9 mouse cellular contexts compared by ENCODE assay signal in the genomic region with DNA sequence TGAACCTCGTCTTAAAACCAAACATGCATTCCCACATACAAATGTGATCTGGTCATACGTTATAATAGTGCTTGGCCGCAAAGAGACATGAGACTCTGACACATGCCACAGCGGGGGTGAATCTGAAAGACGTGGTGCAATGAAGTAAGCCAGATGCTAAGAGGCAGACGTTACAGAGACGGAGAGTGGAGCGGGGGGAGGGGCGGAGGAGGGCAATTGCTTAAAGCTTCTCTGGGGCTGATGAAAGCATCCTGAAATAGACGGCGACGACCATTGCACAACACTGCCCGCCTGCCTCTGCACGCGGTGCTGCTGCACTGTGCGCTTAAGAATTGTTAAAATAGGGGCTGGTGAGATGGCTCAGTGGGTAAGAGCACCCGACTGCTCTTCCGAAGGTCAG. TPM values are rescaled to one million over a fixed set of nuclear protein-coding genes. Genes with fewer than 3 reads are reported as not detected.
DNase-seq lines count a peak whose midpoint lies in the region; ATAC-seq and TF ChIP-seq lines count a peak whose summit lies in the region.
"Had no signal": no experiment of that assay in that cellular context is flagged by ENCODE, and none has a peak within 500 bp of the region (broad histone marks: within the 10 kb centered on the region; RNA-seq: fewer than 3 reads in every experiment).

No protein-coding gene starts in this region.

- 17% methylated on average over 18 of the region's 18 CpGs for WGBS in heart, postnatal 0 days
- 29% methylated on average over 18 of the region's 18 CpGs for WGBS in heart, embryonic 11.5 days (ENCODE audit: insufficient replicate concordance)

- no peak overlapping the region for H3K27ac ChIP-seq in heart, postnatal 0 days (ENCODE audit: low read depth)
- H3K27ac ChIP-seq in heart, embryonic 11.5 days (ENCODE audit: low read depth, low read length), result no peak overlapping the region; the same call in 1 of the 2 replicates
- peak overlapping the region; percentile 18; the same call in 1 of the 2 replicates for H3K27ac ChIP-seq in ES-Bruce4 (ENCODE audit: insufficient read depth, low read length)
- H3K27ac ChIP-seq in bone marrow macrophage, adult 2 months (ENCODE audit: insufficient read depth, low read depth, low read length), result peak overlapping the region; percentile 65

- no peak overlapping the region for H3K9ac ChIP-seq in heart, postnatal 0 days (replicated peaks; ENCODE audit: low read depth, low read length)
- no peak overlapping the region for H3K9ac ChIP-seq in heart, embryonic 11.5 days (ENCODE audit: low read depth, low read length)
- no peak overlapping the region for H3K9ac ChIP-seq in ES-Bruce4 (ENCODE audit: low read depth, poor library complexity, severe bottlenecking)

- no peak for TF ChIP-seq EP300 in heart, postnatal 0 days (IDR thresholded peaks at IDR 0.05; ENCODE audit: low read depth)
- no peak for TF ChIP-seq EP300 in ES-Bruce4 (IDR thresholded peaks at IDR 0.05; ENCODE audit: insufficient read depth, low read depth, low read length)

- no peak overlapping the region for H3K4me3 ChIP-seq in heart, postnatal 0 days (ENCODE audit: low read depth, low read length)
- H3K4me3 ChIP-seq in heart, embryonic 11.5 days (ENCODE audit: low read depth, low read length), result no peak overlapping the region
- no peak overlapping the region for H3K4me3 ChIP-seq in ES-Bruce4 (ENCODE audit: low read depth, low read length)
- H3K4me3 ChIP-seq in bone marrow macrophage, adult 2 months (ENCODE audit: insufficient read depth, low read length), result 0 out of 2 replicates have a peak overlapping the region, but pooled peaks have one; percentile 0

- peak; percentile 48; the same call in 1 of the 2 replicates for ATAC-seq in heart, postnatal 0 days (ENCODE audit: insufficient read depth, low read depth)
- ATAC-seq in heart, embryonic 11.5 days (replicated peaks; ENCODE audit: insufficient number of reproducible peaks, low FRiP score, low TSS enrichment), result no peak

- no peaks in the 10 kb centered on the region; the same call in 1 of the 2 replicates for H3K4me1 ChIP-seq in heart, postnatal 0 days (ENCODE audit: control insufficient read depth, insufficient read depth)
- 0 out of 2 replicates have a peak, but pooled peaks cover 7% of the 10 kb centered on the region for H3K4me1 ChIP-seq in heart, embryonic 11.5 days (ENCODE audit: control insufficient read depth, insufficient read depth, low read length)
- H3K4me1 ChIP-seq in ES-Bruce4 (ENCODE audit: control insufficient read depth, insufficient read depth, low read length), result peaks cover 4% of the 10 kb centered on the region
- H3K4me1 ChIP-seq in bone marrow macrophage, adult 2 months (ENCODE audit: control insufficient read depth, insufficient read depth, low read length), result peaks cover 39% of the 10 kb centered on the region

- no peaks in the 10 kb centered on the region for H3K36me3 ChIP-seq in heart, postnatal 0 days (replicated peaks; ENCODE audit: control insufficient read depth, insufficient read depth, low read length)
- no peaks in the 10 kb centered on the region for H3K36me3 ChIP-seq in heart, embryonic 11.5 days (ENCODE audit: control insufficient read depth, insufficient read depth, low read length)
- H3K36me3 ChIP-seq in ES-Bruce4 (ENCODE audit: control insufficient read depth, insufficient read depth, low read length, poor library complexity, severe bottlenecking), result no peaks in the 10 kb centered on the region

- no peak for TF ChIP-seq CTCF in heart, postnatal 0 days (IDR thresholded peaks at IDR 0.05; ENCODE audit: low read depth)
- no peak for TF ChIP-seq CTCF in ES-Bruce4 (IDR thresholded peaks at IDR 0.05; ENCODE audit: low read depth, low read length)
- no peak for TF ChIP-seq CTCF in bone marrow macrophage, adult 2 months (IDR thresholded peaks at IDR 0.05; ENCODE audit: low read depth, low read length)

- no peaks in the 10 kb centered on the region for H3K9me3 ChIP-seq in heart, postnatal 0 days (replicated peaks; ENCODE audit: control insufficient read depth, low read length)
- H3K9me3 ChIP-seq in heart, embryonic 11.5 days (replicated peaks; ENCODE audit: control insufficient read depth, low read length), result no peaks in the 10 kb centered on the region
- no peaks in the 10 kb centered on the region for H3K9me3 ChIP-seq in ES-Bruce4 (replicated peaks; ENCODE audit: control insufficient read depth, insufficient read depth, low read length, poor library complexity, severe bottlenecking)

- no peak for DNase-seq in heart, postnatal 0 days (ENCODE audit: low spot score)
- peak; percentile 88 for DNase-seq in lung, postnatal 10 days
- DNase-seq in gastrocnemius, adult 8-10 months (ENCODE audit: low spot score in 2 of 2), result no peak
- DNase-seq in cerebellum, adult 9-11 months, result no peak
- no peak for DNase-seq in embryo, embryonic 9.5 days (ENCODE audit: extremely low spot score)
- DNase-seq: gastrocnemius, postnatal 25 days had no signal

- TF ChIP-seq POLR2A in ES-Bruce4 (IDR thresholded peaks at IDR 0.05; ENCODE audit: insufficient read depth, low read length), result no peak
- TF ChIP-seq POLR2A in bone marrow macrophage, adult 2 months (IDR thresholded peaks at IDR 0.05; ENCODE audit: borderline replicate concordance, low read depth, low read length), result no peak

- no peak overlapping the region for H3K4me2 ChIP-seq in heart, postnatal 0 days (ENCODE audit: low read depth, low read length)
- H3K4me2 ChIP-seq in heart, embryonic 11.5 days, result no peak overlapping the region; the same call in 1 of the 2 replicates

- no peaks in the 10 kb centered on the region for H3K27me3 ChIP-seq in heart, postnatal 0 days (ENCODE audit: control insufficient read depth, insufficient read depth, low read length)
- no peaks in the 10 kb centered on the region for H3K27me3 ChIP-seq in heart, embryonic 11.5 days (ENCODE audit: control insufficient read depth, insufficient read depth, low read length)
- no peaks in the 10 kb centered on the region for H3K27me3 ChIP-seq in ES-Bruce4 (ENCODE audit: control insufficient read depth, insufficient read depth, low read length, poor library complexity, severe bottlenecking)

RNA-seq across cellular contexts. Expression of a gene that starts 11.0 kb away (rescaled TPM):
- 15.0 and 23.3 TPM in 2 replicates for total RNA-seq in heart, postnatal 0 days (2014; rRNA removed; ENCODE audit: low replicate concordance)
- polyA plus RNA-seq in heart, postnatal 0 days (2015; fragmentation: Nextera tagmentation; extraction: Ambion mirVana), result 4.3 and 4.5 TPM in 2 replicates
- polyA plus RNA-seq in heart, embryonic 11.5 days (2014; fragmentation: Nextera tagmentation; extraction: Ambion mirVana), result 1.3 and 1.5 TPM in 2 replicates
- 2.2 and 2.7 TPM in 2 replicates for polyA plus RNA-seq in ES-Bruce4 (2011; ENCODE audit: insufficient read depth, insufficient read length, low read depth, missing spikeins)
- 4.8 and 5.1 TPM in 2 replicates for polyA plus RNA-seq in bone marrow macrophage, adult 2 months (2012; ENCODE audit: insufficient read depth, insufficient read length, missing spikeins)
- total RNA-seq in gastrocnemius, adult 8-10 months (2022), result 10 to 100 TPM; 32.3 to 43.2 (median 36.3) TPM

RNA-seq across cellular contexts. Expression of a gene that starts 42.9 kb away (rescaled TPM):
- total RNA-seq in heart, postnatal 0 days (2014; rRNA removed; ENCODE audit: low replicate concordance), result 0.58 TPM in 1 of 2 replicates, not detected in the other
- 0.42 and 0.59 TPM in 2 replicates for polyA plus RNA-seq in heart, postnatal 0 days (2015; fragmentation: Nextera tagmentation; extraction: Ambion mirVana)
- polyA plus RNA-seq in heart, embryonic 11.5 days (2014; fragmentation: Nextera tagmentation; extraction: Ambion mirVana), result 0.79 and 1.3 TPM in 2 replicates
- 2.2 TPM in 2 replicates for polyA plus RNA-seq in ES-Bruce4 (2011; ENCODE audit: insufficient read depth, insufficient read length, low read depth, missing spikeins)
- 0.43 TPM in 1 of 2 replicates, not detected in the other for polyA plus RNA-seq in bone marrow macrophage, adult 2 months (2012; ENCODE audit: insufficient read depth, insufficient read length, missing spikeins)
- total RNA-seq in gastrocnemius, adult 8-10 months (2022), result not detected

Comparison
In these comparisons a context has a peak if more than half of its experiments do, and no peak if none do; other contexts are left out.
1. H3K27ac ChIP-seq: peak in ES-Bruce4 (single experiment) and bone marrow macrophage, adult 2 months (single experiment); none in heart, postnatal 0 days (single experiment) and heart, embryonic 11.5 days (single experiment).